Mouse (Mus musculus): Measurements from ENCODE around the gene Acot7. TPM values are rescaled to one million over a fixed set of nuclear protein-coding genes. Genes with fewer than 3 reads are reported as not detected.

The Acot7 gene
- total RNA-seq, 2 experiments from 2014 or later, result 13.5 to 17.6 TPM

GRCm38 (mm10) chr4:152178916-152179705 is 1.2 kb downstream of the Acot7 start:
- DNase-seq (ENCODE audit: low spot score in 2 of 2), result no peak

GRCm38 (mm10) chr4:152179946-152180660 is 2.2 kb downstream of the Acot7 start:
- DNase-seq (ENCODE audit: low spot score in 2 of 2), result no peak

DNA sequence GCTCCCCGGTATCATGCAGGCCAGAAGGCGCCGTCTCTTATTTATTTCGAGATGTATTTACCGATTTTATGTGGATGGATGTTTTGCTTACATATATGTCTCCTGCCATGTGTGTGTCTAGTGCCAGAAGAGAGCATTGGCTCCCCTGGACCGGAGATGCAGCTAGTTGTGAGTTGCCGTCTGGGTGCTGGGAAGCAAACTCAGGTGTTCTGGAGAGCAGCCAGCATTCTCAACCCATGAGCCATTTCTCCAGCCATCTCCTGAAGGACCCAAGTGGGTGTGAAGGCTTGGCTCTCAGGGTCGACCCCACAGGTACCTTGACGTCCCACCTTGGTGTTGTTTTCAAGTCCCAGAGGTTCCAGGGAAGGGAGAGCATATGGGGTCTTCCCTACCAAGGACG is 4.3 kb downstream of the Acot7 start:
- no peak for DNase-seq (ENCODE audit: low spot score in 2 of 2)

DNA sequence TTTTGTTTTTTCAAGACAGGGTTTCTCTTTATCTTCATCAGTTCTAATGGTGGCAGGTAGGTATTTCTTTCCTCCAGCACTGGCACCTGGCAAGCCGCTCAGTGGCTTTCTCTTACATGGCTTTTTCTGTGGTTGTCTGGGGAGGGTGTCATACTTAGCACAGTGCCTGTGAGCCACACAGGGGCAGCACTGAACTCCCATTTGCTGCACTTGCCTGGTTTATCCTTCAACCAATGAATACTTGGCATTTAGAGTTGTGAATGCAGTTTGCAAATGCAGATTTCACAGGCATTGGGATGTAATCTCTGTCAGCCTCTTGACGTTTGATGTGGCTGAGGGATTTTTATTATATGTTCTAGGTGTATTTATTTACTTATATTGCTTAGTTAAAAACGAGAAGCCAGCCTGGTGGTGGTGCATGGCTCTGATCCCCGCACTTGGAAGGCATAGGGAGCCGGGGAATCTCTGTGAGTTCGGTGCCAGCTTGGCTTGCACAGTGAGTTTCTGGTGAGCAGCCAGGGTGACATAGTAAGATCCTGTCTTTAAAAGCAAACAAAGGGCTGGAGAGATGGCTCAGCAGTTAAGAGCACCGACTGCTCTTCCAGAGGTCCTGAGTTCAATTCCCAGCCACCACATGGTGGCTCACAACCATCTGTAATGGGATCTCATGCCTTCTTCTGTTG is 6.6 kb downstream of the Acot7 start:
- DNase-seq (ENCODE audit: low spot score in 2 of 2), result no peak

GRCm38 (mm10) chr4:152185137-152185509 is 7.2 kb downstream of the Acot7 start:
- no peak for DNase-seq (ENCODE audit: low spot score in 2 of 2)

DNA sequence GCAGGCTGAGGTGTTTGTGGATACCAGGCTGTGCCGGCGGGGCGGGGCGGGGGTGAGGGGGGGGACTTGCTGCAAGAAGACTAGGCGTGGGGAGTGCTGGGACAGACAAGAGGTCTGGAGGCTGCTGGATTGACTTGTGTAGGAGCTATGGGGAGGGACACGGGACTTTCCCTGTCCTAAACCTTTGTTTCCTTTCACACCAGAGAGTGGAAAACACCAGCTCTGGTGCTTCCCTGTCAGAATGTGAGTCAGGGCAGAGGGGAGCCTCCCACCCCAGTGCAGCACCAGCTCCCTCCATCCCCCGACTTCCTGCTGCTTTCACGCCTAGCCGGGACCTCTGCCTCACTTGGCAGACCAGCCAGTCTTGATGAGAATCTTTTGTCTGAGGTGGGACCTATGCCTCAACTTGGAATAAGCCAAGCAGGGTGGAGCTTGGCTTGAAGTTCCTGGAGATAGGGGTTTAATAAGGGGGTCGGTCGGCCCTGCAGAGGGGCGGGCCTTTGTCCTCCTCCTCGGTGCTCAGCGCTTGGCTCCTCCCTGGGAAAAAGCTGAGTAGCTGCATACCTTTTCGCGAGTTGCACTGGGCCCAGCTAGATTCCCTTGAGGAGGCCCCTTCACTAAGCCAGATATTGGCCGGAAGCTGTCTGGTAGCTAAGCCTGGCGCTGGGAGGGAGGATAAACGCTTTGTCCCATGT is 7.7 kb downstream of the Acot7 start:
- DNase-seq (ENCODE audit: low spot score in 2 of 2), result no peak

DNA sequence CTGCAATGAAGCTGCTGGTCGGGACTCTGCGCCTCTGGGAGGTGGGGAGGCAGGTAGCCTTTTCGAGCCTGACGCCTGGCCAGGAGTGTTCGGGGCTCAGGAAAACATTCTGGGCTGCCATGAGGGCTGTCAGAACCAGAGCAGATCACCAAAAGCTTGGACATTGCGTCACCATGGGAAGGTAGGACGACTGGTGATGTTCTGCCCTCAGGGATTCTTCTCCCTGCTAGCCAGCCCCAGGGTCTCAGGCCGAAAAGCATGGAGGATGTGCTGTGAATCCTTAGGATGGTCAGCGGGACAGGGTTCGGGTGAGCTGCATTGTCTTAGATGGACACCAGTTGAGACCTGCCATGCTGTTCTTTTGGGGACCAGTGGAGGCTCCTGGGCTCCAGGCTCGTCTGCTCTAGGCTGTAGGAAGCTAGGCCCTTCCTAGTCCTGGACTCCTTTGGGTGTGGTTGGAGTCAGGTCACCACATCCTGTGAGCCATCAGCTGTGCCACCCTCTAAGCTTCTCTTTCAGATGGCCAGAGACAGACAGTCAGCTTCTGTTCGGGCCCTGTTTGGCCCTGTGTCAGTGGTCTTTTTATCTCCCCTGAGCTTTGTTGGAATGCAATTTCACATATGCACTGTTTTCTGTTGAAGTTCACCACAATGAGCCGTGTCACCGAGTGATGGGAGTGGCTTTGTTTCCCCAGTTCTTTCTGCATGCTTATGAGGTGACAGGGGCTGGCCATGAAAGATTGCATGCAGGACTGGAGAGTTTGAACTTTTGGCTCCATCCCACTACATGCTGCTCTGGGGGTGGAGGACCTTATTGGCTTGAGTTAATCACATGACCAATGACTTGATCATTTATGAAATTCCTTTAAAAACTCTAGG is 8.5 kb downstream of the Acot7 start:
- DNase-seq (ENCODE audit: low spot score in 2 of 2), result no peak

GRCm38 (mm10) chr4:152187142-152187541 is 9.2 kb downstream of the Acot7 start:
- no peak for DNase-seq (ENCODE audit: low spot score in 2 of 2)

- DNase-seq (ENCODE audit: low spot score in 2 of 2), result no peak
Measured at GRCm38 (mm10) chr4:152188651-152189050, 10.7 kb downstream of the Acot7 start.

DNA sequence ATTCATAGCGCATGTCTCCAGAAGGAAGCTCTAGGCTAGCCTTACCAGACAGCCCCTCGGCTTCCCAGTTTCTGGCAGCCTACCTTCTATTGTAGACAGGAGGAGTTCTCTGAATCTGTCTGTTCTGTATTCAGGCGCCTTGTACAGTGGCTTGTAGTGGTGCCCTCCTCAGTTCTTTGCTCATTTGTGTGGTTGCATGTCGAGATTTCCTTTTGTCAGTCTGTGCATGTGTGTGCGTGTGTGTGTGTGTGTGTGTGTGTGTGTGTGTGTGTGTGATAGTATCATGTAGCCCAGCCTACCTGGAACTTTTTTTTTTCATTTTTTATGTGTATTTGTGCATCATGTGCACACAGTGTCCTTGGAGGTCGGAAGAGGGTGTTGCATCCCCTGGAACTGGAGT is 11.1 kb downstream of the Acot7 start:
- DNase-seq (ENCODE audit: low spot score in 2 of 2), result no peak

DNA sequence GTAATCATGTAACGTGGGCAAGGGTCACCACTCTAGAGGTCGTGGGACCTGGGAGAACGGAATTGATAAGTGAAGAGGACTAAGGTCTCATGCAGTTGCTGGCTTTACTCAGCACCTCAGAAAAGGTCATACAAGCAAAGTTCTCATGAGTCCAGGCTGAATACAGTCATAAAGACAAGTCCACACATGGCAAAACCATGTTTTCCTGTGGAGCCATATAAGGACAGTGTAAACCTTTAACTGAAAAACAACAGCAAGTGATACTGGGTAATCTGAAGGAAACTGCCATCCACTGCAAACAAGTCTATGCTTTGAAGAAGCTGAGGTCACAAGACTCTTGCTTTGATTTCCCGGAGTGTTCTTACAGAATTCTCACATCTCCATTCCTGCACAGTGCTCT is 11.8 kb downstream of the Acot7 start:
- DNase-seq (ENCODE audit: low spot score in 2 of 2), result no peak

- DNase-seq (ENCODE audit: low spot score in 2 of 2), result no peak
Measured at GRCm38 (mm10) chr4:152190096-152190653, 12.2 kb downstream of the Acot7 start.

GRCm38 (mm10) chr4:152190701-152191100 is 12.8 kb downstream of the Acot7 start:
- DNase-seq (ENCODE audit: low spot score in 2 of 2), result no peak

- DNase-seq (ENCODE audit: low spot score in 2 of 2), result no peak
Measured at GRCm38 (mm10) chr4:152192569-152192968, 14.6 kb downstream of the Acot7 start.

DNA sequence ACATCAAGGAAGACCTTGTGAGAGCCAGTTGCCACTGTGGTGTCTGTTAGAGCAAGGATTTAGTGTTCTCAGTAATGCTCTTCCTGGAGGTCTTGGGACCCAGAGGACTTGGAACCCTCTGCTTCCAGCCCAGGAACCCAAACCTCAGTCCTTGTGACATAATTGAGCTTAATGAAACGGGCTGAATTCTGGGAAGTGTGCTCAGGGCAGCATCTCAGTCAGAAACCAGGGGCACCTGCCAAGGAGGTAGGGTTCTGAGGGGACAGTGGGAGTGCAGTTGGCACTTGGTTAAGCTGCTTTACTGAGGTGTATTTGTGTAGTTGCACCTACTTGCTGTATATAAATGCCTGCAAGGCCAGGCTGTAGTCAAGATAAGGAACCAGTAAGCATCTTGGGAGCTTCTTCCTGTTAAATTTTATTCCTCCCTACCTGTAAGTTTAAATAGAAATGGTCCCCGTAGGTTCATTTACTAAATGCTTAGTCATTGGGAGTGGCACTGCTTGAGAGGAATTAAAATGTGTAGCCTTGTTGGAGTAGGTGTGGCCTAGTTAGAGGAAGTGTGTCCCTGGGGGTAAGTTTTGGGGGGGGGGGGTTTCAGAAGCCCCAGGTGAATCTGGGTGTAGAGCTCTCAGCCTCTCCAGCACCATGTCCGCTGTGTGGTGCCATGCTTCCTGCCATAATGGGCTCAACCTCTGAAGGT is 16.7 kb downstream of the Acot7 start:
- no peak for DNase-seq (ENCODE audit: low spot score in 2 of 2)

DNA sequence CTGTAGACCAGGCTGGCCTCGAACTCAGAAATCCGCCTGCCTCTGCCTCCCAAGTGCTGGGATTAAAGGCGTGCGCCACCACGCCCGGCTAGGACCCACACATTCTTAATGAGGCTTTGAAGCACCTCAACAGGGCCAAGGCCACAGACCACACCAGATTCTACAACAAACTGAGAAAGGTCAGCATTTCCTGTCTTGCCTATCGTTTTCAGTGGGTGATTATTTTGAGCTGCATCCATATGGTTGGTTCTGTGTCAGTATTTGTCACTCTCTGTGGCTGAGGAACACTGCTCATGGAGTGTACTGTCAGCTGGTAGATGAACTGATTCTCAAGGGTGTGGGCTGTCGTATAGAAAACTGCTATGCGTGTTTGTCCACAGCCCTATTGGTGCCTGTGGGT is 18.3 kb downstream of the Acot7 start:
- DNase-seq (ENCODE audit: low spot score in 2 of 2), result no peak

GRCm38 (mm10) chr4:152197545-152197944 is 19.6 kb downstream of the Acot7 start:
- no peak for DNase-seq (ENCODE audit: low spot score in 2 of 2)

DNA sequence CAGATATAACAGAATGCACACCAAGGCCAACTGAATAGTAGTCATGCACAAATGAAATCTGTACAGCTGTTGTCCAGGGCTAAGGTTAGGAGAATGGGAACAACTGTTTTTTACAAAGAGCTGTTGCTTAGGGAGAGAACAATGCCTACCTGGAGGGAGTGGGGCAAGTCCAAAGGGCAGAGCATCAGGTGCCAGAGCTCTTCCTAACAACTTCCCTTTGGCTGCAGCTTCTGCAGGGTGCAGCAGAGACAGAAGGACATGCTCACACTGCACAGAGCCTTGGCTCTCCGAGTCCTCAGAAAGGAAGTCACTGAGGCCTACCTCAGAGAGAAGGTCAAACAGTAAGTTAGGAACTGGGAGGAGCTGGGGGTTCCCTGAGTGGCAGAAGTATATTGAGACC is 21.7 kb downstream of the Acot7 start:
- no peak for DNase-seq (ENCODE audit: low spot score in 2 of 2)

DNA sequence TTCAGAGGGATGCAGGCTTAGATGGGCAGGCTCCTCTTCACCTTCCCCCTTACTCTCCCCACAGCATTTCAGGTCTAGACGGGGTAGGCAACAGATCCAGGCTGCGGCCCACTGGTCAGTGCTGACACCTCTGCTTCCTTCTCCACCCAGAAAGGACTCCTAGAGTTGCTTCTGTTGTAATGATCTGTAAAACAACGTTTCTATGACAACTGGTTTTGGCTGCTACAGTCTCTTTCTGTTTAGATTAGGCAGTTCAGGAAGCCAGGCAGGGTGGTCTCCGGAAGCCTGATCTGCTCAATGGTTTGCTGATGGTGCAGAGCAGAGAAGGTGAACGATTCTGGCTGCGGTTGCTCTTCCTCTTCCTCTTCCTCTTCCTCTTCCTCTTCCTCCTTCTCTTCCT is 23.6 kb downstream of the Acot7 start:
- no peak for DNase-seq (ENCODE audit: low spot score in 2 of 2)

DNA sequence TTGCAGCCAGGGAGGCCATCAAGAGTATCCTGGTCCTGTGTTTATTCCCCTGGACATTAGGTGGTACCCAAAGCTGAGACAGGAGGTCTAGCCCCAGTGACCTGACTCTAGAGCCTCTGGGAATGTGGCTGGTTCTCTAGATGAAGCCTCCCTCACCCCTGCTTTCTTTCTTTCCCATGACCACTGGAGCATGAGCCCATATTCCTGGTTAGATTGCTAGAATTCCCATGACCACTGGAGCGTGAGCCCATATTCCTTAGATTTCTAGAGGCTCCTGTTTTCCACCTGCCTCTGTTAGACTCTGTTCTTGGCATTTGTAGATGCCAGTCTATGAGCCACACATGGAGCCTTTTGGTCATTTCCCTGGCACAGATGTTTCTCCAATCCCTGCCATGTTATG is 24.5 kb downstream of the Acot7 start:
- no peak for DNase-seq (ENCODE audit: low spot score in 2 of 2)
